Mouse (Mus musculus) lung, adult 2 months (tissue): ENCODE data around the gene Usp45.

ENCODE experiments used
- CTCF ChIP-seq: fragments of 200-500 bp; IDR thresholded peaks from 2 replicates; pipeline ENCODE4 v1.5.1; 2011; ENCODE audit warnings: mild to moderate bottlenecking, low read length, control low read depth; ENCODE audit not compliant: insufficient read depth
- POLR2A ChIP-seq: fragments of 200-500 bp; IDR thresholded peaks from 2 replicates; pipeline ENCODE4 v1.6.1; 2011; ENCODE audit warnings: low read depth, mild to moderate bottlenecking, control low read depth, low read length, borderline replicate concordance; ENCODE audit errors: extremely low read depth

GRCm38 (mm10) chr4:21766171-21766862, 639 bp upstream of the Usp45 start:
- no peak for TF ChIP-seq POLR2A
- no peak for TF ChIP-seq CTCF
